Mouse (Mus musculus) megakaryocyte, embryonic 14.5 days (primary cell): ENCODE measurements at regions not wholly inside any gene's neighbourhood (a gene's known extent, or its start where the extent isn't known, plus 50 kb on each side); places are given as distances from the start of the nearest gene placed in this dataset.

ENCODE experiments used
- FLI1 ChIP-seq: IDR thresholded peaks from 2 replicates; pipeline ENCODE4 v1.6.1; 2012; ENCODE audit warnings: low read length, inconsistent platforms, mixed read lengths
- GATA1 ChIP-seq: IDR thresholded peaks from 3 replicates; pipeline ENCODE4 v1.6.1; 2012; ENCODE audit warnings: mixed read lengths, low read length, inconsistent platforms, borderline replicate concordance

DNA sequence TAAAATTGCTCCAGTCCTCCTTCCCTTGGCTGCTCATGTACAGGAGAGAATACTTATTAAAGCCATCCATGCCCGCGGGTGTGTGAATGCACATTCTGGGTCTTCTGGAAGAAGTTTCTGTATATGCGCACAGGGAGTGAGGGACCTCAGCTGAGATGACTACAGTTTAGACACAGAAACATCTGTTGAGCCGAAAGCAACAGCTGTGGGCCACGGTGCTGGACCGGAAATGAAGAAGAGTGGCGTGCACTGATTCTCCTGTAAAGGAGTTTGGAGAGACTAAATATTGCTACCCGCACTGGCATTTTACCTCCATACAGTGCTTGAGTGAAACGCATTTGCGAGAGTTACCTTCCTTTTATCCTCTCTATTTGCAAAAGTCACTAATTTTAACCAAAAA, 278.0 kb upstream of the Gm5148 start:
- TF ChIP-seq GATA1, result no peak
- TF ChIP-seq FLI1, result no peak
